Comparison of ENCODE assay signal across 1 mouse cellular context in the genomic region with DNA sequence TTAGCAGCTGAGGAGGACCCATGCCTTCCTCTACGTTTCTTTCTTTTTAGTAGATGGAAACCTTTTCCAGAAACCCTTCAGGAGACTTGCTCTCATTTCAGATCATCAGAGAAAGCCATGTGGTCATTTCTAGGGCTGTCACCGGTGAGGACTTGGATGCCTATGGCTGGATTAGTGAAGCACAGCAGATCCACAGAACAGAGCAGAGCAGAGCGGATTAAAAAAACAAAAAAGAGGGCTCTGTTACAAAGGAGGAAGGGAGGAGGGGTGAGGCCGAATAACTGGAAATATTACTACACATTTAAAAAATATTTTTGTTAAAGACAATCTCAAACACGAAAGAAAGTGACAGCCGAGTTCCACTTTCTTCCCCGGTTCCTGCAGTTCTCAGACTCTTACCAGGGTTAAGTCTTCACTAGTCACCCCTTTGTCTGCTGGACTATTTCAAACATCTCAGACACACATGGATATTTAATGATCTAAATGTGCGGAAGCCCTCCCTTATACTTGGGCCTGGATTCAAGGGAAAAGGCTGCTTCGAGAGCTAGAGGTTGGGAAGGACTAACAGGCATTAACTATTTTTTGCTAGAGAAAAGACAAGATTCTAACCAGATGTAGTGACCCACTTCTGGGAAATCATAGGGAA.
TF ChIP-seq lines count a peak whose summit lies in the region.

No protein-coding gene starts in this region.

TF ChIP-seq in CH12.LX, 34 proteins besides CTCF, POLR2A, EP300 and RAD21 (continued from another document):
- TF ChIP-seq MEF2A (IDR thresholded peaks at IDR 0.05; ENCODE audit: borderline replicate concordance, low read depth, low read length) (0 out of 2 replicates have a peak, but pooled peaks have one; percentile 9), ELF1 (IDR thresholded peaks at IDR 0.05; ENCODE audit: low read depth, low read length) (no peak)
